Mouse (Mus musculus) cerebellum, adult 9-11 months (tissue): ENCODE results near the gene Tcf7l2.

ENCODE experiments used
- DNase-seq: peaks from one replicate; pipeline ENCODE4 v3.0.0; 2022

Gene Tcf7l2

GRCm38 (mm10) chr19:55964421-55964820 is 222.8 kb downstream of the Tcf7l2 start:
- no peak for DNase-seq

GRCm38 (mm10) chr19:55966066-55966465 is 224.4 kb downstream of the Tcf7l2 start:
- no peak for DNase-seq

GRCm38 (mm10) chr19:55969929-55970531 is 228.4 kb downstream of the Tcf7l2 start:
- DNase-seq: no peak

- DNase-seq: no peak
Measured at GRCm38 (mm10) chr19:55976073-55976472, 234.5 kb downstream of the Tcf7l2 start.
